Mouse (Mus musculus) olfactory bulb, adult 2 months (tissue): ENCODE measurements around the gene Ggcx.

Experiments
- CTCF ChIP-seq: fragments of 200-500 bp; IDR thresholded peaks from 2 replicates; pipeline ENCODE4 v1.5.1; 2012; ENCODE audit warnings: low read depth, mild to moderate bottlenecking, low read length, moderate library complexity; ENCODE audit not compliant: insufficient read depth
- POLR2A ChIP-seq: fragments of 200-500 bp; IDR thresholded peaks from 2 replicates; pipeline ENCODE4 v1.6.1; 2012; ENCODE audit warnings: mild to moderate bottlenecking, low read depth, low read length, moderate library complexity; ENCODE audit not compliant: insufficient read depth

DNA sequence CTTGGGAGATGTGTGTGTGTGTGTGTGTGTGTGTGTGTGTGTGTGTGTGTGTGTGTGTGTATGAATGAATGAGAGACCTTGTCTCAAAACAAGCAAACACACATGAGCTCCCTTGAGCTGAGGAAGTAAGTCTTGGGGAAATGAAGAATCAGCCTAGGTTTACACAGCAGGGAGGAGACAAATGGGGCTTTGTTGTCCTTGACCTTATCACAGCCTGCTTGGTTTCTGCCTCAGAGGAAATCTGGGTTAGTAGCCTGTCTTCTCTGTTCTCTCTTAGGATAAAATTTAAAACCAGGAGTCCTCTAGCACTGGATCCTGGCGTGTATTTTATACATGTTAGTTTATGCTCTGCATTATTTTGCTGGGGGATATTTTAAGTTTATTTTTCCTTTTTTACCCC, 5.7 kb downstream of the Ggcx start:
- TF ChIP-seq CTCF: no peak
- TF ChIP-seq POLR2A: no peak
